Mouse (Mus musculus): ENCODE results near the gene Khnyn. TPM values are rescaled to one million over a fixed set of nuclear protein-coding genes. Genes with fewer than 3 reads are reported as not detected.

The Khnyn gene
- 2.4 and 2.6 TPM in 2 replicates for polyA plus RNA-seq (2021; fragmentation: Nextera tagmentation)
- long read RNA-seq, experiment 1, full-length matches to known transcripts: 17 of 30 reads
- long read RNA-seq, experiment 1, partial matches to known transcripts: 6 of 30 reads
- long read RNA-seq, experiment 1, other reads (novel, unspliced or antisense): 7 of 30 reads
- long read RNA-seq, experiment 2, partial matches to known transcripts: 0 of 10 reads
- long read RNA-seq, experiment 2, other reads (novel, unspliced or antisense): 6 of 10 reads

DNA sequence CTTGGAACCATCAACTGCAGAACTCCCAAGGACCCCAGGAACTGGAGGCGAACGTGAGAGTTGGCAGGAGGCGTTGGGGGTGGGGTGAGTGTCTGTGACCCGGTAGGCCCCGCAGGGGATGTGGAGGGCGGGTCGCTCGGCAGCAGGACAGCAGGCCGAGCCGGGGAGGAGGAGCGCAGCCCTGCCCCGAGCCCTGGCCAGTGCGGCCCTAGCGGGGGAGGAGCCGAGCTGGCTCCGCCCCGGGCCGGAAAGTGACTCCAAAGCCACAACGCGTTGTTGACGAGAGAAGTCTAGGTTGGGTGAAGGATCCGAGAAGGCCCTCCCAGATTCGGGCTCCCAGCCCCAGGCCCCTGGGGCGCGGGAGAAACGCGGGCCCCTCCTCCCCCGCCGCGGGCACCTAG, at the start of gene Khnyn:
Gene Khnyn (plus strand): TSS at position 235 of the 401 bp plus-strand sequence.

DNA sequence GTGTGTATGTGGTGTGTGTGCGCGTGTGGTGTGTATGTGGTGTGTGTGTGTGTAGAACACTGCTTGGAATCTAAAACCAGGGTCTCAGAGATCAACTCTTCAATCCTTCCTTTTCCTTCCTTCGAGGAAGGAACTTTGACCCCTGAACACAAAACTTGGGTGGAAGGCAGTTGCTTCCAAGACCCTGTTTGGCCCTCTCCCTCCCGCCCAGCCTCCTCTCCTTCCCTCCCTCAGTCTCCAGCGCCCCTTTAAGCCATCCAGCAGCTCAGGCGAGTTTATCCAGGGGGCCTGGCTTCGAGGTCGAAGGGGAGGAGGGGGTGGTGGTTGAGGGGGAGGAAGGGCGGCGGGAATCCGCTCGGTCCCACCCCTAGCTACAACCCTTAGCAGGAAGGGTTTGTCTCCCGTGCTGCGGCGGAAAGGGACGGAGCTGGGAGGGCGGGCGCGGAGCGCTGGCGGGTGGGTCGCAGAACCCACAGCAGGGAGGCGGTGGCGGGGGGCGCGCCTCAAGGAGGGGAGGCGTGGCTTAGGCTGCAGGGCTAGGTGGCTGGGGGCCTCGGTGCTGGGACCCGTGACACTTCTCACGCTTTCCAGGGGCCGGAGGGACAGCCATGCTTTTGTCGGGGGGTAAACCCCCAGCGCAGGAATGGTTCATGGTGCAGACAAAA, 31.0 kb upstream of the Khnyn start, which contains the start of gene Nynrin:
Gene Nynrin (plus strand): TSS at position 390 of the 665 bp plus-strand sequence.

DNA sequence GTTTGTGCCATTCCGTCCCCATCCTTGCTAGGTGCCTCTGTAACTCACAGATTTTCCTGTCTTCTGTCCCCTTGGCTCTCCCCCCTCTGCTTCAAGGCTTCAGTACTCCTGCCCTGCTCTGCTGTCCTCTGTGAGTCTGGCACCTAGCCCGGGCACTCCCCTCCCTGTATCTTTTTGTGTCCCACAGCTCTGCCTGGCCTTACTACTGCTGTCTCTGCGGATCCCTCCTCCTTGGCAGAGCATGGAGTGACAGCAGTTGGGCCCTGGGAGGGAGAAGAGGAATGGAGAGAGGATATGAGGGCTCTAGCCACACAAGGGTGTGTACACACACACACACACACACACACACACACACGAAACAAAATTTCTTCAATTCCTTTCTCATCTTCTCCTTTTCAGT, 581 bp upstream of the Khnyn start, which contains the start of gene Cbln3:
Gene Cbln3 (minus strand): TSS at position 227 of the 400 bp plus-strand sequence.

DNA sequence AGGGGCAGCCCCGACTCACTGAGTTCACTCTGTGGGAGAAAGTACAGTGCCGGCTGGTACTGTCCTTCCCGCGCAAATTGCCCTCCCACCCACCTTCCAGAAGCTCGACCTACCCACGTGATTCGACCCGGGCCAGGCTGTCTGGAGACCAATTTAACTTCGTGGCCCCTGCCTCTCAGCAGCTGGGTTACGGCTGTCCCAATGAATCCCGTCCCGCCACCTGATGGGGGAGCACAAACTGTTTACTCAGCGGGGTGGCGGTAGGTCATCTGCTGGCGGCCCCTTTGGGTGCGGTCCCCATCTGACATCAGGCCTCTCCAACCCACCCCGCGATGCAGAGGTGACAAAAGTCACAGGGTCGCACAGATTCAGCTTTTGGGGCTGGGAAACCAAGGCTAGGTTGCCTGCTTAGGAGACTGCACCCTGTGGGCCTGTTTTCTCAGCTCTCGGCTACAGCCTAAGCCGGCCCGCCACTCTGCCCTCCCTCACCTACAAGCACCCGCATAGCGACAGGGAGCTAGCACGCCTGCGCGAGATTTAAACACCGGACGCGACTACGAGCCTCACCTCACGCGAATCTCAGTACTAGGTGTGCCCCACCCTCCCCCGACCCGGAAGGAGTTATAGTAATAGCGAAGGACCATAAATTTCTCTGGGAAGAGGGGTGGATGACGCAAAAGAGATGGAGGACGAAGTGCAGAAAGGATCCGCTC, 15.1 kb downstream of the Khnyn start, which contains the start of gene Sdr39u1:
Gene Sdr39u1 (minus strand): TSS at position 593 of the 713 bp plus-strand sequence.

DNA sequence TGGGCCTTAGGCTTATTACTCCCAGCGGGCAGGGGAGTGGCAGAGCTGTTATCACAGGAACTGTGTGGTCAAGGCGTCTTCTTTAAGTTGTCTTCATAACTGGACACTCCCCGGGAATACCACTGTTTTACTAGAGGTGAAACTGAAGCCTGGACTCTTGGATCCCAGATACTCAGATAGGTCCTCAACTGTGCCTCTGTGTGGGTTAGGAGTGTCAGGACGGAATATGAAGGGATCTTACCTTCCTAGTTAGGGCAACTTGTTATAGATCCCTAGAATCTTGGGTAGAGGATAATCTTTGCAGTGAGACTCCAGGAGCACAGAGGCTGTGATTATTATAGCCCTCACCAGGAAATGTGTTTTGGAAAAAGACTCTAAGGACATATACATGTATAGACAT, 59.8 kb downstream of the Khnyn start, which contains the start of gene Cma1:
Gene Cma1 (minus strand): TSS at position 101 of the 400 bp plus-strand sequence.

Other genes starting within 250 kb of the Khnyn start
- 40.6 and 51.1 TPM in 2 replicates for gene Ipo4, start 249.0 kb upstream of the Khnyn start, polyA plus RNA-seq (2021; fragmentation: Nextera tagmentation)
- gene Gm49378, start 247.1 kb upstream of the Khnyn start, polyA plus RNA-seq (2021; fragmentation: Nextera tagmentation): 0.55 TPM in 1 of 2 replicates, not detected in the other
- 24.9 and 28.7 TPM in 2 replicates for gene Tm9sf1, start 241.1 kb upstream of the Khnyn start, polyA plus RNA-seq (2021; fragmentation: Nextera tagmentation)
- gene Tssk4, start 234.8 kb upstream of the Khnyn start, polyA plus RNA-seq (2021; fragmentation: Nextera tagmentation): 0.11 and 0.22 TPM in 2 replicates
- 55.6 and 68.7 TPM in 2 replicates for gene Mdp1, start 224.4 kb upstream of the Khnyn start, polyA plus RNA-seq (2021; fragmentation: Nextera tagmentation)
- 21.2 and 26.0 TPM in 2 replicates for gene Gmpr2, start 213.0 kb upstream of the Khnyn start, polyA plus RNA-seq (2021; fragmentation: Nextera tagmentation)
- gene Nedd8, start 212.8 kb upstream of the Khnyn start, polyA plus RNA-seq (2021; fragmentation: Nextera tagmentation): 603 and 676 TPM in 2 replicates
- gene Tinf2, start 203.1 kb upstream of the Khnyn start, polyA plus RNA-seq (2021; fragmentation: Nextera tagmentation): 12.0 and 12.5 TPM in 2 replicates
- gene Tgm1, start 171.0 kb upstream of the Khnyn start, polyA plus RNA-seq (2021; fragmentation: Nextera tagmentation): not detected in 2 replicates
- 37.3 and 41.7 TPM in 2 replicates for gene Rabggta, start 162.7 kb upstream of the Khnyn start, polyA plus RNA-seq (2021; fragmentation: Nextera tagmentation)
- 121 and 123 TPM in 2 replicates for gene Dhrs1, start 139.3 kb upstream of the Khnyn start, polyA plus RNA-seq (2021; fragmentation: Nextera tagmentation)
- gene Nop9, start 139.3 kb upstream of the Khnyn start, polyA plus RNA-seq (2021; fragmentation: Nextera tagmentation): 7.6 and 7.7 TPM in 2 replicates
- gene Cideb, start 126.5 kb upstream of the Khnyn start, polyA plus RNA-seq (2021; fragmentation: Nextera tagmentation): 4.6 and 5.6 TPM in 2 replicates
- gene Ltb4r2, start 123.5 kb upstream of the Khnyn start, polyA plus RNA-seq (2021; fragmentation: Nextera tagmentation): 0.40 and 0.45 TPM in 2 replicates
- not detected in 2 replicates for gene Ltb4r1, start 119.0 kb upstream of the Khnyn start, polyA plus RNA-seq (2021; fragmentation: Nextera tagmentation)
- 1.2 and 2.1 TPM in 2 replicates for gene Adcy4, start 100.9 kb upstream of the Khnyn start, polyA plus RNA-seq (2021; fragmentation: Nextera tagmentation)
- 0.34 TPM in 1 of 2 replicates, not detected in the other for gene Ripk3, start 96.1 kb upstream of the Khnyn start, polyA plus RNA-seq (2021; fragmentation: Nextera tagmentation)
- gene Nfatc4, start 61.8 kb upstream of the Khnyn start, polyA plus RNA-seq (2021; fragmentation: Nextera tagmentation): 0.15 and 0.23 TPM in 2 replicates
- gene Nynrin, start 30.9 kb upstream of the Khnyn start, polyA plus RNA-seq (2021; fragmentation: Nextera tagmentation): 0.48 and 0.84 TPM in 2 replicates
- 0.06 and 0.11 TPM in 2 replicates for gene Cbln3, start 555 bp upstream of the Khnyn start, polyA plus RNA-seq (2021; fragmentation: Nextera tagmentation)
- gene Sdr39u1, start 15.3 kb downstream of the Khnyn start, polyA plus RNA-seq (2021; fragmentation: Nextera tagmentation): 189 and 204 TPM in 2 replicates
- not detected in 2 replicates for gene Cma1, start 59.7 kb downstream of the Khnyn start, polyA plus RNA-seq (2021; fragmentation: Nextera tagmentation)
- gene Cma2, start 66.0 kb downstream of the Khnyn start, polyA plus RNA-seq (2021; fragmentation: Nextera tagmentation): not detected in 2 replicates
- gene Mcpt1, start 133.0 kb downstream of the Khnyn start, polyA plus RNA-seq (2021; fragmentation: Nextera tagmentation): not detected in 2 replicates
- not detected in 2 replicates for gene Mcpt9, start 145.5 kb downstream of the Khnyn start, polyA plus RNA-seq (2021; fragmentation: Nextera tagmentation)
- gene Mcpt2, start 157.1 kb downstream of the Khnyn start, polyA plus RNA-seq (2021; fragmentation: Nextera tagmentation): not detected in 2 replicates
- not detected in 2 replicates for gene Mcpt4, start 177.4 kb downstream of the Khnyn start, polyA plus RNA-seq (2021; fragmentation: Nextera tagmentation)
- not detected in 2 replicates for gene Mcpt8, start 200.3 kb downstream of the Khnyn start, polyA plus RNA-seq (2021; fragmentation: Nextera tagmentation)
- gene Ctsg, start 217.6 kb downstream of the Khnyn start, polyA plus RNA-seq (2021; fragmentation: Nextera tagmentation): not detected in 2 replicates
- not detected in 2 replicates for gene Gzme, start 235.7 kb downstream of the Khnyn start, polyA plus RNA-seq (2021; fragmentation: Nextera tagmentation)
- not detected in 2 replicates for gene Gzmd, start 247.7 kb downstream of the Khnyn start, polyA plus RNA-seq (2021; fragmentation: Nextera tagmentation)

Measured in left cerebral cortex, adult 6 months (tissue).